Mouse (Mus musculus) megakaryocyte, embryonic 14.5 days (primary cell): ENCODE data around the gene Agfg1. TPM values are rescaled to one million over a fixed set of nuclear protein-coding genes. Genes with fewer than 3 reads are reported as not detected.

Experiments used
- H3K27me3 ChIP-seq: replicated peaks from 2 replicates; pipeline ENCODE3; 2012; ENCODE audit warnings: inconsistent platforms
- H3K36me3 ChIP-seq: replicated peaks from 2 replicates; pipeline ENCODE3; 2012; ENCODE audit warnings: low read length, inconsistent platforms, mixed read lengths
- H3K4me1 ChIP-seq: 2 replicates; pipeline ENCODE4 v1.6.1; 2012; ENCODE audit warnings: inconsistent platforms
- H3K4me3 ChIP-seq: replicated peaks from 2 replicates; pipeline ENCODE3; 2012; ENCODE audit warnings: moderate library complexity, mild to moderate bottlenecking, inconsistent platforms
- H3K9me3 ChIP-seq: 2 replicates; pipeline ENCODE4 v1.6.1; 2012; ENCODE audit warnings: inconsistent platforms
- FLI1 ChIP-seq: IDR thresholded peaks from 2 replicates; pipeline ENCODE4 v1.6.1; 2012; ENCODE audit warnings: low read length, inconsistent platforms, mixed read lengths
- GATA1 ChIP-seq: IDR thresholded peaks from 3 replicates; pipeline ENCODE4 v1.6.1; 2012; ENCODE audit warnings: mixed read lengths, low read length, inconsistent platforms, borderline replicate concordance
- polyA plus RNA-seq: library from polyadenylated mRNA; stranded (reverse); fragments of >175 nt; gene quantifications from 2 replicates; pipeline ENCODE4 v1.2.3, GENCODE M21; 2012; ENCODE audit warnings: low replicate concordance; ENCODE audit not compliant: insufficient read depth

The Agfg1 gene
- polyA plus RNA-seq, 1 experiment: 4.2 TPM

- TF ChIP-seq FLI1 (no peak), GATA1 (no peak)
- Histone ChIP-seq H3K27me3 (no peaks in the 10 kb centered on the region), H3K9me3 (no peaks in the 10 kb centered on the region), H3K36me3 (peaks cover 2% of the 10 kb centered on the region), H3K4me1 (peaks cover 70% of the 10 kb centered on the region), H3K4me3 (peak overlapping the region; percentile 29)
Measured at GRCm38 (mm10) chr1:82834572-82834971, 4.7 kb upstream of the Agfg1 start.

- no peaks in the 10 kb centered on the region for H3K9me3 ChIP-seq
Measured at GRCm38 (mm10) chr1:82836342-82837217, 2.7 kb upstream of the Agfg1 start.

DNA sequence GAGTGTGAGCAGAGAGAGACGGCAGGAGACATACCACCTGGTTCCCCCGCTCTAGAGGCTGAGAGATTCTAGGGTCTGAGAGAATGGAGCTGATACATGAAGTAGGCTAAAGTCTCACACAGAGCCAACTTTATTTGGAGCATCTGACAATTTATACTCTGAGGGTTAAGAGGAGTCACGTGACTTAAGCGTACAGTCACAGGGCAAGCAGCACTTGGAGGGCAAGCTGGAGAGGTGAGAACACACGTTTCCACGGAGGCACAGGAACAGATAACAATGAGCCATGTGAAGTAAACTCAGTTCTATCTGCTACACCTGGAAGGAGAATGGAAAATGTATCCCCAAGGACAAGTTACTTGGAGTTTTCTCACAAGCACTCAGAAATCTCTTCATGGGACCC, 1.7 kb upstream of the Agfg1 start:
- TF ChIP-seq GATA1 (no peak), FLI1 (no peak)
- H3K9me3 ChIP-seq: no peaks in the 10 kb centered on the region
- H3K36me3 ChIP-seq: peaks cover 6% of the 10 kb centered on the region
- H3K4me3 ChIP-seq: no peak overlapping the region
- peaks cover 78% of the 10 kb centered on the region for H3K4me1 ChIP-seq
- no peaks in the 10 kb centered on the region for H3K27me3 ChIP-seq

More at GRCm38 (mm10) chr1:82836342-82837217, 2.7 kb upstream of the Agfg1 start:
- Histone ChIP-seq H3K4me1 (peaks cover 78% of the 10 kb centered on the region), H3K27me3 (no peaks in the 10 kb centered on the region), H3K4me3 (peak overlapping the region; percentile 46), H3K36me3 (peaks cover 2% of the 10 kb centered on the region)
- no peak for TF ChIP-seq FLI1
- no peak for TF ChIP-seq GATA1

DNA sequence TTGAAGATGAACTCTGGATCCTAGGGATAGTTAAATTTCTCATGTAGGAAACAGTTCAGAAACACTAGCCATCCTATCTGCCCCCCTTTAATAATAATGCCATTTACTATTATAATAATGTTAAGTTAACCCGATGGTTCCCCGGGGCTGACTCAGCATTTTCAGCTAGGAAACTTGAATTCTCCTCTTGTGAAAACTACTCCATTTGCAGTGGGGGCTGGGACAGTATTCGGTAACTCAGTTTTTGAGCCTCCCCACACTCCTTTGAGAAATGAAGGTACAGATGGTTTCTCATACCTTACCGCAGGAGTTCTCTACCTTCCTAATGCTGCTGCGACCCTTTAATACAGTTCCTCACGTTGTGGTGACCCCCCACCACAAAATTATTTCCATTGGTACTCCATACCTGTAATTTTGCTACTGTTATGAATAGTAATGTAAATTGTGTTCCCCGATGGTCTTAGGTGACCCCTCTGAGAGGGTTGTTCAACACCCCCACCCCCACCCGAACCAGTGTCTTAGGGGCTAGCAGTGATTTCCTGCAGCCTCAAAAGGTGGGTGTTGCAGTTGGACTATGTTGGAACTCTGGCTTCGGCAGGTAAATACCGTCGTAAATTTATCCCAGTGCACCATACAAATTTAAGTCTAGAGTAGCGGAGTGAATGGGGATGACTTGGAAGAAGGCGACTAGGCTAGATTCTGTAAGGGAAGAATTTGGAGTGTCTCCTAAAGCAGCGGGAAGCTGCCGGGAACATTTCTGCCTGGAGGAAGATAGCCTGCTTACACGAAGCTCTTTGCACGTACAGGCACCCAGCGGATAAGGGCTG, 601 bp upstream of the Agfg1 start:
- Histone ChIP-seq H3K4me3 (peak overlapping the region; percentile 100), H3K27me3 (no peaks in the 10 kb centered on the region), H3K9me3 (no peaks in the 10 kb centered on the region), H3K36me3 (peaks cover 10% of the 10 kb centered on the region), H3K4me1 (peaks cover 82% of the 10 kb centered on the region)
- TF ChIP-seq GATA1 (no peak), FLI1 (no peak)

- Histone ChIP-seq H3K27me3 (no peaks in the 10 kb centered on the region), H3K4me1 (peaks cover 79% of the 10 kb centered on the region), H3K9me3 (no peaks in the 10 kb centered on the region), H3K36me3 (peaks cover 18% of the 10 kb centered on the region), H3K4me3 (peak overlapping the region; percentile 100)
- TF ChIP-seq GATA1: no peak
- TF ChIP-seq FLI1: no peak
Measured at GRCm38 (mm10) chr1:82839614-82840421, 535 bp downstream of the Agfg1 start.

GRCm38 (mm10) chr1:82855729-82856128, 16.4 kb downstream of the Agfg1 start:
- no peaks in the 10 kb centered on the region for H3K9me3 ChIP-seq
- peaks cover 17% of the 10 kb centered on the region for H3K36me3 ChIP-seq
- no peak overlapping the region for H3K4me3 ChIP-seq
- TF ChIP-seq GATA1 (no peak), FLI1 (no peak)
- peaks cover 35% of the 10 kb centered on the region for H3K4me1 ChIP-seq
- no peaks in the 10 kb centered on the region for H3K27me3 ChIP-seq

DNA sequence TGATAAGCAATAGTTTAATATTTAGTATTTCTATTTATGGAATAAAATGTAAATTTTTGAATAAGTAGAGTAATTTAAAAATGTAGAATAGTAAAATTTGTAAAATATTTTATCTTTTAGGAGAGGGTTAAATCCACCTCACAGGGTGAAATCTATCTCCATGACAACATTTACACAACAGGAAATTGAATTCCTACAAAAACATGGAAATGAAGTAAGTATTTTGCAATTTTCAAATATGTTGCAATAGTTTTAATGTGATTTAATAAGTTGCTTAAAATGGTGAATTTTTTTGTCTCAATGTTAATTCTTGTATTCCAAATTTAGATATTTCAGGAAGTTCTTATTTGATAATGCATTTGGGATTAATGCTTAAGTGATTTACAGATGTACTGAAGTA, 19.0 kb downstream of the Agfg1 start:
- Histone ChIP-seq H3K4me1 (peaks cover 34% of the 10 kb centered on the region), H3K9me3 (no peaks in the 10 kb centered on the region), H3K4me3 (no peak overlapping the region), H3K36me3 (peaks cover 34% of the 10 kb centered on the region), H3K27me3 (no peaks in the 10 kb centered on the region)
- TF ChIP-seq GATA1: no peak
- TF ChIP-seq FLI1: no peak

- Histone ChIP-seq H3K27me3 (no peaks in the 10 kb centered on the region), H3K4me1 (peaks cover 42% of the 10 kb centered on the region), H3K36me3 (peaks cover 43% of the 10 kb centered on the region), H3K4me3 (no peak overlapping the region), H3K9me3 (no peaks in the 10 kb centered on the region)
- TF ChIP-seq GATA1 (no peak), FLI1 (no peak)
Measured at GRCm38 (mm10) chr1:82860391-82860790, 21.1 kb downstream of the Agfg1 start.

- Histone ChIP-seq H3K27me3 (no peaks in the 10 kb centered on the region), H3K4me3 (no peak overlapping the region), H3K36me3 (peaks cover 68% of the 10 kb centered on the region), H3K9me3 (no peaks in the 10 kb centered on the region), H3K4me1 (peaks cover 19% of the 10 kb centered on the region)
- TF ChIP-seq GATA1 (no peak), FLI1 (no peak)
Measured at GRCm38 (mm10) chr1:82870202-82870601, 30.9 kb downstream of the Agfg1 start.
